14 mouse cellular contexts compared by ENCODE assay signal in the genomic region with DNA sequence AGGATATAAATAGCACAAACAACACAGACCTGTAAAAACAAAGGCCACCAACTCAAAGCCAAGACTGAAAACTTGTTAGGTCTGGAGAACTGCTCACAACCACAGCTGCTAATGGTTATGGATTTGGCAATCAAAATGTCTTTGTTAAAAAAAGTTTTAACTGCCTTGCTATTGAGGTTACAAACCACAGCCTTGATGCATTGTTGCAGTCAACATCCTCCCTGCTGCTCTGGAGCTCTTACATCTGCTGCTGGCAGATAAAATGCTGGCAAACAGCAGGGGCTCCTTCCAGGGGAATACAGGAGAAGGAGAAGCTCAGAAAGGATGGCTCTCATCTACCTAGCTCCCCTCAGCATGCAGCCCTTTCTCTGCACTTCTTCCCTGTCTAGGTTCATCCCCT. TPM values are rescaled to one million over a fixed set of nuclear protein-coding genes. Genes with fewer than 3 reads are reported as not detected.
DNase-seq lines count a peak whose midpoint lies in the region; ATAC-seq and TF ChIP-seq lines count a peak whose summit lies in the region.
"Had no signal": no experiment of that assay in that cellular context is flagged by ENCODE, and none has a peak within 500 bp of the region (broad histone marks: within the 10 kb centered on the region; RNA-seq: fewer than 3 reads in every experiment).

No protein-coding gene starts in this region.

- peak; percentile 9 for DNase-seq in midbrain, postnatal 0 days (ENCODE audit: low spot score)
- DNase-seq in embryonic facial prominence, embryonic 14.5 days (ENCODE audit: low spot score), result peak; percentile 82
- DNase-seq in left cerebral cortex, adult 11 months (ENCODE audit: low spot score), result no peak
- no peak for DNase-seq in spleen, postnatal 14 days (ENCODE audit: low spot score in 2 of 2)
- DNase-seq: adrenal gland, postnatal 14 days; cerebellum, postnatal 14 days; thymus, postnatal 36 days had no signal

- H3K36me3 ChIP-seq in hindbrain, embryonic 13.5 days, result peaks cover 9% of the 10 kb centered on the region
- H3K36me3 ChIP-seq in hindbrain, embryonic 12.5 days, result peaks cover 8% of the 10 kb centered on the region; the same call in 1 of the 2 replicates
- peaks cover 9% of the 10 kb centered on the region; the same call in 1 of the 2 replicates for H3K36me3 ChIP-seq in midbrain, postnatal 0 days (ENCODE audit: insufficient read depth, low read length)
- peaks cover 5% of the 10 kb centered on the region for H3K36me3 ChIP-seq in midbrain, embryonic 13.5 days
- peaks cover 43% of the 10 kb centered on the region for H3K36me3 ChIP-seq in embryonic facial prominence, embryonic 14.5 days (ENCODE audit: control insufficient read depth, insufficient read depth, low read length)
- H3K36me3 ChIP-seq: forebrain, embryonic 12.5 days had no signal

- no peaks in the 10 kb centered on the region for H3K9me3 ChIP-seq in hindbrain, embryonic 13.5 days
- no peaks in the 10 kb centered on the region for H3K9me3 ChIP-seq in hindbrain, embryonic 12.5 days (replicated peaks)
- no peaks in the 10 kb centered on the region for H3K9me3 ChIP-seq in midbrain, postnatal 0 days (ENCODE audit: low read length)
- no peaks in the 10 kb centered on the region for H3K9me3 ChIP-seq in midbrain, embryonic 13.5 days
- H3K9me3 ChIP-seq in embryonic facial prominence, embryonic 14.5 days (ENCODE audit: control insufficient read depth, low read length), result no peaks in the 10 kb centered on the region
- H3K9me3 ChIP-seq: forebrain, embryonic 12.5 days had no signal

- H3K4me3 ChIP-seq in hindbrain, embryonic 13.5 days, result no peak overlapping the region
- no peak overlapping the region for H3K4me3 ChIP-seq in hindbrain, embryonic 12.5 days
- H3K4me3 ChIP-seq in midbrain, postnatal 0 days (ENCODE audit: low read depth, low read length), result no peak overlapping the region
- no peak overlapping the region for H3K4me3 ChIP-seq in midbrain, embryonic 13.5 days (replicated peaks)
- no peak overlapping the region for H3K4me3 ChIP-seq in embryonic facial prominence, embryonic 14.5 days (ENCODE audit: low read depth, low read length)
- H3K4me3 ChIP-seq: forebrain, embryonic 12.5 days; myocyte had no signal

- no peak overlapping the region for H3K9ac ChIP-seq in hindbrain, embryonic 13.5 days
- H3K9ac ChIP-seq in hindbrain, embryonic 12.5 days, result no peak overlapping the region
- no peak overlapping the region for H3K9ac ChIP-seq in midbrain, postnatal 0 days (replicated peaks; ENCODE audit: low read length, poor library complexity, severe bottlenecking)
- no peak overlapping the region for H3K9ac ChIP-seq in midbrain, embryonic 13.5 days (replicated peaks)
- no peak overlapping the region for H3K9ac ChIP-seq in embryonic facial prominence, embryonic 14.5 days (ENCODE audit: low read depth, low read length)
- H3K9ac ChIP-seq: forebrain, embryonic 12.5 days; liver, embryonic 14.5 days had no signal

- peaks cover 26% of the 10 kb centered on the region for H3K4me1 ChIP-seq in hindbrain, embryonic 13.5 days (replicated peaks)
- H3K4me1 ChIP-seq in hindbrain, embryonic 12.5 days, result peaks cover 5% of the 10 kb centered on the region; the same call in 1 of the 2 replicates
- H3K4me1 ChIP-seq in midbrain, postnatal 0 days (ENCODE audit: insufficient read depth, low read length), result no peaks in the 10 kb centered on the region
- peaks cover 23% of the 10 kb centered on the region for H3K4me1 ChIP-seq in midbrain, embryonic 13.5 days (replicated peaks)
- H3K4me1 ChIP-seq in embryonic facial prominence, embryonic 14.5 days (ENCODE audit: control insufficient read depth, insufficient read depth, low read length), result no peaks in the 10 kb centered on the region

- no peak for ATAC-seq in hindbrain, embryonic 13.5 days (ENCODE audit: low FRiP score)
- ATAC-seq in hindbrain, embryonic 12.5 days (ENCODE audit: low FRiP score), result no peak
- no peak for ATAC-seq in midbrain, postnatal 0 days (ENCODE audit: low FRiP score)
- ATAC-seq in midbrain, embryonic 13.5 days, result no peak
- no peak for ATAC-seq in embryonic facial prominence, embryonic 14.5 days (ENCODE audit: low read depth)
- peak; percentile 34; the same call in 1 of the 2 replicates for ATAC-seq in megakaryocyte-erythroid progenitor cell, adult 5-6 weeks (replicated peaks; ENCODE audit: low FRiP score, low TSS enrichment, poor library complexity, severe bottlenecking)

- H3K27me3 ChIP-seq in hindbrain, embryonic 13.5 days, result no peaks in the 10 kb centered on the region
- no peaks in the 10 kb centered on the region for H3K27me3 ChIP-seq in hindbrain, embryonic 12.5 days
- no peaks in the 10 kb centered on the region for H3K27me3 ChIP-seq in midbrain, postnatal 0 days (ENCODE audit: insufficient read depth, low read length)
- no peaks in the 10 kb centered on the region for H3K27me3 ChIP-seq in midbrain, embryonic 13.5 days
- H3K27me3 ChIP-seq in embryonic facial prominence, embryonic 14.5 days (replicated peaks; ENCODE audit: control insufficient read depth, insufficient read depth, low read length), result no peaks in the 10 kb centered on the region
- H3K27me3 ChIP-seq: forebrain, embryonic 12.5 days had no signal

- TF ChIP-seq CTCF in midbrain, postnatal 0 days (IDR thresholded peaks at IDR 0.05), result no peak

- H3K4me2 ChIP-seq in hindbrain, embryonic 13.5 days, result no peak overlapping the region
- H3K4me2 ChIP-seq in hindbrain, embryonic 12.5 days (replicated peaks), result no peak overlapping the region
- H3K4me2 ChIP-seq in midbrain, postnatal 0 days (ENCODE audit: low read depth, low read length, poor library complexity, severe bottlenecking), result no peak overlapping the region
- H3K4me2 ChIP-seq in midbrain, embryonic 13.5 days (replicated peaks), result no peak overlapping the region
- no peak overlapping the region for H3K4me2 ChIP-seq in embryonic facial prominence, embryonic 14.5 days (ENCODE audit: low read depth, low read length)
- H3K4me2 ChIP-seq: forebrain, embryonic 12.5 days had no signal

- peak overlapping the region; percentile 18; the same call in 1 of the 2 replicates for H3K27ac ChIP-seq in hindbrain, embryonic 13.5 days
- no peak overlapping the region for H3K27ac ChIP-seq in hindbrain, embryonic 12.5 days
- H3K27ac ChIP-seq in midbrain, postnatal 0 days (ENCODE audit: low read depth, low read length), result no peak overlapping the region
- H3K27ac ChIP-seq in midbrain, embryonic 13.5 days, result no peak overlapping the region
- peak overlapping the region; percentile 11; the same call in 1 of the 2 replicates for H3K27ac ChIP-seq in embryonic facial prominence, embryonic 14.5 days (replicated peaks; ENCODE audit: low read depth, low read length)
- H3K27ac ChIP-seq: forebrain, embryonic 12.5 days; liver, embryonic 14.5 days had no signal

RNA-seq across cellular contexts. Expression of gene Zfp609, which starts 20.8 kb away (rescaled TPM):
- polyA plus RNA-seq in hindbrain, embryonic 13.5 days (2015; fragmentation: Nextera tagmentation; extraction: Ambion mirVana), result 9.3 and 9.7 TPM in 2 replicates
- polyA plus RNA-seq in hindbrain, embryonic 12.5 days (2016; fragmentation: Nextera tagmentation; extraction: Ambion mirVana), result 11.3 and 14.0 TPM in 2 replicates
- 11.2 and 11.8 TPM in 2 replicates for total RNA-seq in midbrain, postnatal 0 days (2014; rRNA removed)
- 4.5 and 5.4 TPM in 2 replicates for polyA plus RNA-seq in midbrain, postnatal 0 days (2015; fragmentation: Nextera tagmentation; extraction: Ambion mirVana)
- polyA plus RNA-seq in midbrain, embryonic 13.5 days (2015; fragmentation: Nextera tagmentation; extraction: Ambion mirVana), result 9.9 and 10.5 TPM in 2 replicates
- 5.9 and 6.4 TPM in 2 replicates for polyA plus RNA-seq in embryonic facial prominence, embryonic 14.5 days (2014; fragmentation: Nextera tagmentation; extraction: Ambion mirVana)
- total RNA-seq in megakaryocyte-erythroid progenitor cell, adult 5-6 weeks (2014; fragmentation: Nextera tagmentation), result 25.5 and 31.8 TPM in 2 replicates
- 3.6 and 13.8 TPM in 2 replicates for total RNA-seq in megakaryocyte-erythroid progenitor cell, adult 5-6 weeks (2017)

RNA-seq across cellular contexts. Expression of gene Pclaf, which starts 41.9 kb away (rescaled TPM):
- 36.9 and 42.1 TPM in 2 replicates for polyA plus RNA-seq in hindbrain, embryonic 13.5 days (2015; fragmentation: Nextera tagmentation; extraction: Ambion mirVana)
- 117 and 128 TPM in 2 replicates for polyA plus RNA-seq in hindbrain, embryonic 12.5 days (2016; fragmentation: Nextera tagmentation; extraction: Ambion mirVana)
- total RNA-seq in midbrain, postnatal 0 days (2014; rRNA removed), result 6.3 and 9.4 TPM in 2 replicates
- 6.7 and 8.2 TPM in 2 replicates for polyA plus RNA-seq in midbrain, postnatal 0 days (2015; fragmentation: Nextera tagmentation; extraction: Ambion mirVana)
- 62.0 and 72.5 TPM in 2 replicates for polyA plus RNA-seq in midbrain, embryonic 13.5 days (2015; fragmentation: Nextera tagmentation; extraction: Ambion mirVana)
- polyA plus RNA-seq in embryonic facial prominence, embryonic 14.5 days (2014; fragmentation: Nextera tagmentation; extraction: Ambion mirVana), result 106 and 114 TPM in 2 replicates
- total RNA-seq in megakaryocyte-erythroid progenitor cell, adult 5-6 weeks (2014; fragmentation: Nextera tagmentation), result 39.0 and 59.8 TPM in 2 replicates
- total RNA-seq in megakaryocyte-erythroid progenitor cell, adult 5-6 weeks (2017), result 79.5 and 86.8 TPM in 2 replicates

Comparison
In these comparisons a context has a peak if more than half of its experiments do, and no peak if none do; other contexts are left out.
1. H3K27ac ChIP-seq: peak in hindbrain, embryonic 13.5 days (single experiment) and embryonic facial prominence, embryonic 14.5 days (single experiment); none in hindbrain, embryonic 12.5 days (single experiment), midbrain, postnatal 0 days (single experiment) and midbrain, embryonic 13.5 days (single experiment).
2. DNase-seq: peak in midbrain, postnatal 0 days (single experiment) and embryonic facial prominence, embryonic 14.5 days (single experiment); none in left cerebral cortex, adult 11 months (single experiment) and spleen, postnatal 14 days (0 of 2).